Mouse (Mus musculus) telencephalon, adult 2 months (tissue): ENCODE measurements around the gene Lrrfip2.
A peak's percentile ranks its signal among the peaks of the same experiment; 100 is the strongest.

Experiments
- DNase-seq: peaks from one replicate; pipeline ENCODE4 v3.0.0-alpha.2; 2011; ENCODE audit warnings: low read depth, low spot score

Gene Lrrfip2

DNA sequence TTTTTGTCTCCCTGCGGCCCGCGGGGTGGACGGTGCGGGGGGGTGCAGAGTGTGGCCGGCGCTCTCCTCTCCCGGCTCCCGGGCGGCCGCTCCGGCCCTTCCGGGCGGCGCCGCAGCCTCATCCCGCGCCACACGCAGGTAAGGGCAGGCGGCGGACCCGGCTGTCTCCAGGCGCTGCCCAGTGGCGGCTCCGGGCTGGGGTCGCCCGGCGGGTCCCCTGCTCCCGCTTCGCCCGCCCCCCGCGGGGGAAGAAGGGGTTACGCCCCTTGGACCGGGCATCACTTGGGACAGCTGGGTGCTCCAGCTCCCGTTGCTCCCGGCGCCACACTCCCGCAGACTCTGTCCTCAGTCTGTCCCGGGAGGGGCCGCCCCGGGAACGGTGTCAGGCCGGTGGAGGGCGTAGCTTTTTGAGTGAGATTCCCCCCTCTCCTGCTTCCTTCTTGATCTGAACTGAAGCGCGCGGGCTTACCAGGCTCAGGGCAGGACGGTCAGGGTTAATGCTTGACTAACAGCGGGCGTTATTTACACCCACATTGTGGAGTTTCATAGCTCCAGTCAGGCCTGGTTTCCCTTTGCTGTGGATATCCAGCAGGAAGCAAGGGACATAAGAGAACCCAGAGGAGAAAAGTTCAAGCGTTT lies 979 bp downstream of the Lrrfip2 start:
- no peak for DNase-seq

DNA sequence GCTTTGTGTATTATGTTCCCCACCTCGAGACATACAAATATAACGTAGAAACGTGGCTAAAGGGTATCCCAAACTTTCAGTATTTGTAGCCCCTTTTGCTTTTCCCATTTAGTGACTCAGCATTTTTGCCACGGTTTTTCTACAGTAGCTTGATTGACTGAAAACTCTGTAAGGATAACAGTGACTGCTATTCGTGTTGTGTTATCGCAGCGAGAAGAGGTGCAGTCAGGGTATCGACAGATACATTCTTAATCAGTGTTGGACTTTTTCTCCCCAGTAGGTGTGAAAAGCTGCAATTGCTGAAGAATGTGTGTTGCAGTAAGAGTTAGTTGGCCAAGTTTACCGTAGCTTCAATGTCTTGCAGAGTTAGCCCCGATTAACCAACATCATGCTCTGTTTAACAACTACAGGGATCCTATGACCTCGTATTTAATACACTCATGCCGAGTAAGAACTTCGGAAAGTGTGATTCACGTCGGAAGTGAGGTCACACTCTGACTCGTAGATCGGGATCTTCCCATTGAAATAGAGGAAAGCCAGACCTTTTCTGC lies 1.6 kb downstream of the Lrrfip2 start:
- no peak for DNase-seq

DNA sequence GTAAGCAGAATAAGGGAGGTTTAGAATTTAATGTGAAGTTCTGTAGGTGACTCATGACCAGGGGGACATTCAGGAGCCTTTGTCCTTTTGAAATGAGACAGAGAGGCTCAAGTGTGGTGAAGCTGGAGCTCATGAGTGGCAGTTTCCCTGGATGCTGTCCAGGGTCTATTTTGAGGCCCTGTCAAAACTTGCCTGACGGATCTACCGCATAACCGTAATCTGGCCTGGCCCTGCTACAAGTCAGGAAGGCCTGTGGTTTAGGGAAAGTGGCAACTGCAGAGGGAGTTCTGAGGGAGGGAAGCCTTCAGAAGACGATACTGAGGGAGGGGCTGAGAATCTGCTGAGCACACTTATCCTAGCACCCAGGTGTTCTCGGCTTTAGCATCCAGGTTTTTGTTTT lies 5.1 kb downstream of the Lrrfip2 start:
- no peak for DNase-seq

DNA sequence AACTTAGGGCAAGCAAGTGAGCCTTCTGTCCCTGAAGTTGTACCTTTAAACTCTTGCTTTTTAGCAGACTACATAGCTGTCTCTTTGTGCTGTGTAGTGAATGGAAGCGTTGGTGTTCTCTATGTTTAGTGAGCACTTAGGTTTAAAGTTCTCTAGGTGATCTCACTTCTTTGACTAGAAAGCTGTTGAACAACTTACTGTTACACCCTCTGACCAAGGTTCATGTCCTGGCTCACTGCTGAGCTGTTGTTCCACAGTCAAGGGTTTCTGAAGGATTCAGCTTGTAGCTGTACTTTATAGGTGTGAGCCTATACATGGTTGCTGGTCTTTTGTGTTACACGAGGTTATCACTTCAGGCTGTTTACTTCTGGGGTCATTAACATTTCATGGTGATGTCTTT lies 5.9 kb downstream of the Lrrfip2 start:
- no peak for DNase-seq

DNA sequence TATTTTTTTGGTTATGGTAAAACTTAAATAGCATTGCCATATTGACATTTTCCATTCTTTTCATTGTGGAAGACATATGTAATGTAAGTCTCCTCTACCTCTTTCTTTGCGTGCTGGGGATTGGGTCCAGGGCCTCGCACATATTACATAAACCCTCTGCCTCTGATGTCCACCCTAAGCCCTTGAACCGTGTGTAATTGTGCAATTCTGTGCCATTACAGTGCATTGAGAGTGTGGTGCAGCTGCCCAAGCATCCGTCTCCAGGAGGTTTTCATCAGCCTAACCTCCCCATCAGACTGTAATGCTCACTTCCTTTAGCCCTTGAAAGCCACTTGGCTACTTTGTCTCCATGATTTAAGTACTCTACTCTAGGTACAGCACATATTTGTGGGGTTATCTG lies 7.0 kb downstream of the Lrrfip2 start:
- no peak for DNase-seq

DNA sequence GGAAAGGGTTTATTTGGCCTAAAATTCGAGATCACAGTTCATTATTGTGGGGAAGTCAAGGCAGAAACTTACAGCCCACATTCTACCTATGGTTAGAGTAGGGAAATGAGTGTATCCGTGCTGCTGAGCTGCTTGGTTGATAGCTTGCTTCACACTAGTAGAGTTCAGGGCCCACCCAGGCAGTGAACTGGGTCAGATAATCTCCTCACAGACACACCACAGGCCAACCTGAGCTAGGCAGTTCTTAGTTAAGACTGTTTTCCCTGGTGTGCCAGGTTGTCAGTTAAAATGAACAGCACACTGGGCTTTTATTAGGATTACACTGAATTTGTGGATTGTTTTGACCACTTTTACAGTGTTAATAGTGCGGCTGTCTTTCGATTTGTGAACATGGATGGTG lies 9.3 kb downstream of the Lrrfip2 start:
- no peak for DNase-seq

DNA sequence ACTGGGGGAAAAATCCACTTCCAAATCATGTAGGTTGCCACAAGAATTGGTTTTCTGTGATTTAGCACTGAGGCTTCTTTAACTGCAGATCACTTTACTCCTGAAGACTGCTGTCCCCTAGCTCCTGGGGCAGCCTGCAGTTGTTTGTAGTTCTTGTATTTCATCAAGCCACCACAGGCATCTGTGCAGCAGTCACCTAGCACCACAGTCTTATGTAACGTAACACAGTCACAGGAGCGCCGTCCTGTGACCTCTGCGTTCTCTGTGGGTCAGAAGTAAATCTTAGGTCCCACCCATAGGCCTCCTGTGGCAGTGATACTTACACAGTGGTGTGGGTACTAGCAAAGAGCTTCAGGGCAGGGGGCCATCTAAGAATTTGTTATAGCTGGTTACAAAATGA lies 10.4 kb downstream of the Lrrfip2 start:
- no peak for DNase-seq

DNA sequence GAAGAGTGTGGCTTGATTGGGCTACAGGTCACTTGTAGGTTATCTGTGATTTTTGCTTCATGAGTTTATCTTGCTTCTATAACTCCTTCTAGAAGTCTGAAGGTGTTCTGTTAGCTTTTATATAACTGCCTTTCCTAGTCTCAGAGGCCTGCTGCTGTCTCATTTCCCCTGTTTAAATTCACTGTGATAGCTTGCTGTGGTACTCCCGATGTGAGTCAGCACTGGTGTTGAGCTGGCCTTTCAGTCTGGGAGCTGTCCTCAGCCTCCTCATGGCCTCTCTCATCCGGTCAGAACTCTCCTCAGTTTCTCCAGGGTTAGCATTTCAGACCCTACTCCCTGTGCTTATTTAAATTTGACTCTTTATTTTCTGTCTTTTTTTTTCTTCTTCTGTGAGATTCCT lies 12.7 kb downstream of the Lrrfip2 start:
- no peak for DNase-seq

DNA sequence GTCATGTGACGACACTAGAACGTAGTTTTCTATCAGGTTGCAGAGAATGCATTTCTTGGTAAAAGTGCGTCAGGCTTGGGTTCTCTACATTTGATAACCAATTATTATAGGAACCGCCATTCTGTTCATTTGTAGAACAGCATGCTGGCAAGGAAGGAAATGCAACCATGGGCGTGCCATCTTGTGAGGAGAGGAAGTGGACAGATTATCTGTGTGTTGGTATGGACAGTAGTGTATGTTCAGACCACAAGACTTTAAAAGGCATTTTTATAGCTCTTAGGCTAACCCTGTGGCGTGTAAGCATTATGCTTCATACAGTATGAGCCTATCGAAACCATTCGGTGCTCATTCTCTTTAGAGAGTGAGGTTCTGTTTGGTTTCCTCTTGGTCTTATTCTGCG lies 20.8 kb downstream of the Lrrfip2 start:
- DNase-seq = no peak

DNA sequence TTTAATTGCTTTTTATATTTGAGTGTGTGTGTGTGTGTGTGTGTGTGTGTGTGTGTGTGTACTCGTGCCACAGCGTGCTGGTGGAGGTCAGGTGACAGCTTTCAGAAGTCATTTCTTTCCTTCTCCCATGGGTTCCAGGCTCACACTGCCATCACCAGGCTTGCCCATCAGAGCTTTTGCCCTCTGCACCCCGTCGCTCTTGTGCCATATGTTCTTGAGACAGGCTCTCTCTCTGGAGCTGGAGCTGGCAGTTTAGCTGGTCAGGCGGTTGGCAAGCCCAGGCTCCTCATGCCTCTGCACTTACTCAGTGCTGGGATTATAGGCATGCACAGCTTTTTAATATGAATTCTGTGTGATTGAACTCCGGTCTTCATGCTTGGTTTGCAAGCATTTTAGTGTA lies 25.3 kb downstream of the Lrrfip2 start:
- DNase-seq = no peak

DNA sequence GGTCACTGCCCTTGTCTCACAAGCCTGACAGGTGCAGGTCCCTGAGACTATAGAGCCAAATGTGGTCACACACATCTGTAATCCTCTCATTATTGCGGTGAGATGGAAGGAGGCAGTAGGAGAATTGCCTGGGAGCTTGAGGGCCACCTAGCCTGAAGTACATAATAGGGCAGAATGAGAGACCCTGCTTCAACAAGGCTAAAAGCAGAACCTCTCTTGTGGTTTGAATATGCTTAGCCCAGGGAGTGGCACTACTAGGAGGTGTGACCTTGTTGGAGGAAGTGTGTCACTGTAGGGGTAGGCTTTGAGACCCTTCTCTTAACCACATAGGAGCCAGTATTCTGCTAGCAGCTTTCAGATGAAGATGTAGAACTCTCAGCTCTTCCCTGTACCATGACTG lies 26.0 kb downstream of the Lrrfip2 start:
- no peak for DNase-seq

DNA sequence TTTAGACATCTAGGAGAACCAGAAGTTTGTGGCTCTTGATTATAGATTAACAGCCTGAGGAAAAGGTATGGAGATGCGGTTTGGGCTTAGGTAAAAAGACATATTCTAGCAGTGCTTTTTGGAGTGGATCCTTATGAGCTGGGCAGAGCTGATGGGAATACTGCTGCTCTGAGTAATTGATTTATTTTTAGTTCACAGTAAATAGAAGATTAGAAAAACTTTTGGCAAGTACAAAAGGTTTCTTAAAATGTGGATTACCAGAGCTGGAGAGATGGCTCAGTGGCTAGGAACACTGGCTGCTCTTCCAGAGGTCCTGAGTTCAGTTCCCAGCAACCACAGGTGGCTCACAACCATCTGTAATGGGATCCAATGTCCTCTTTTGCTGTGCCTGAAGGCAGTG lies 27.3 kb downstream of the Lrrfip2 start:
- DNase-seq = no peak

DNA sequence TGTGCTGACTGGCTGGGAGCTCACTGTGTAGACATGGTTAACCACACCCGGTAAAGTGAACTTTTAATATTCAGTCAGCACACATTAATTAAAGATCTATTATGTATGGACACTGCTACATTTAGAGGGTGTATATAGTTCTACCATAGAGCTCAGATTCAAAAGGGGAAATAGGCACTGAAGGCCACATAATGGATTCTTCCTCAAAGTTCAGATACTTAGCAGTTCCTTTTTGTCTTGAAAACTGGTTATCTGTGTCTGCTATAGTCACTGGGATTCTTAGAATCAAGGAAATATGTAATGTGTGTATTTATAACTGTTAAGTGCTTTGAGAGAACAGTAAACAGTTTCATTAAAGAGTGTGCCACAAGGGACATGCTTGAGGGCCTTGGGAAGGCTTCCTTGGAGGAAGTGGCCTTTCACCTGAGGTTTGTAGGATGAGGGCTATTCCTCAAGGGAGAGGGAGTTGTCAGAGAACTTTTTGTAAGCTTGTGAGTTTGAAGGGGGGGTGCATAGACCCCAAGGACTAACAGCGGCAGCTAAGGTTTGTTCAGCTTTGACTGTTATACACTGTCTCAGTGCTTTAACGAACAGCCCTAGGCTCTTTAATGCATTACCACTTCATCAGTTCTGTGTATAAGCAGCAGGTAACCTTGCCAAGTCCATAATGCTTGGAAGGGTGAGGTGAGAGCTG lies 28.3 kb downstream of the Lrrfip2 start:
- DNase-seq = no peak

DNA sequence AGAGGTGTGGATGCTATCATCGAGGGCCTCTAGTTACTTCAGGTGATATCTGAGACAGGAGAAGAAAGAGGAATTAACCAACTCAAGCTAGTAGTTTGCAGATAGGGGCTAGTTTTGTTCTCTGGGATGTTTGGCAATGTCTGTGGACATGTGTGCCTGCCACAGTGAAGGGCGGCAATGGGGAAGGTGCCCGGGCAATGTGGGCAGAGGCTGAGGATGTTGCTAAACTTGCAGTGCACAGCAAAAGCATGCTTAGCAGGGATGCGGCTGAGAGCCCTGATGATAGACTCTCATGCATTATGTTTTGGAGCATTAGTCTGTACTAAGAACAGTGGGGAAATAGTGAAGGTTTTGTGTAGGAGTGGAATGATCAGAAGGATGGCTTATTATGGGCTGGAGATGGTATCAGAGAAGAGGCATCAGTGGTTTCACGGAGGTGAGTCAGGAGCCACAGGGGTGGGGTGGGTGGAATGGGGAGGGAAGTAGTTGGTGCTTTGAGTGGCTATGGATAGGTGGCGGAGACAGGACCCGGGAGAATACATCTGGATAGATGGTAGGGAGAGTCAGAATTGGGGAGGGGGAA lies 28.9 kb downstream of the Lrrfip2 start:
- DNase-seq = peak; percentile 21

DNA sequence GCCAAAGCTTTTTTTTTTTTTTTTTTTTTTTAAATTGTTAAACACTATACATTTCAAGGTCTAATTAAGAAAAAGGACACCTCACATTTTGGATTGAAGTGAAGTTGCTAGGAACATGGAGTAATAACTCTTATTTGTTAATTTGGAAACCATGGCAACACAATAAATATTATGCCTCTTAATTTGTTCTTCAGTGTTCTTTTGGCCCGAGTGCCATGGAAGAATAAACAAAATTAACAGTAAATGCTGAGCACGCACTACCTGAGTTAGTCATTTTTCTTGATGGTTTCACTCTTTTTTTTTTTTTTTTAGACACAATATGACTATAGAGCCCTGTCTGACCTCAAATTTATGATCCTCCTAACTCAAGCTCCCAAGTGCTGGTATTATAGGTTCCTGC lies 30.6 kb downstream of the Lrrfip2 start:
- no peak for DNase-seq

DNA sequence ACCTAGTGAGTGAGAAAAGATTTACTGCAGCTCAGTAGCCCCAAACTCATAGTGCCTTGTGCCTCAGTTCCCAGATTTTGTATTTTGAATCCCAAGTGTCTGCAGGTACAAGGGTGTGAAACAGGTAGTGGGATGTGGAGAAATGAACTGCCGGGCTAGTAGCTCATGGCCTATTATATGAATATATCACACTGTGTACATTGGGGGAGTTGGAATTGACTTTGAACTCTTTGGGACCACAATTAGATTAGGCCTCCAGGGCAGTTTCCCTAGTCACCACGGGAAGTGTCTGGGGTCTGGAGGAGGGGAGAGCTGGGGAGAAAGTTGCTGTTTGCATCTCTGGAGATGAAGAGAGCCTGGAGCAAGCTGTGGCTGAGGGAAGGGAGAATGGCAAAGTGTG lies 31.0 kb downstream of the Lrrfip2 start:
- no peak for DNase-seq

DNA sequence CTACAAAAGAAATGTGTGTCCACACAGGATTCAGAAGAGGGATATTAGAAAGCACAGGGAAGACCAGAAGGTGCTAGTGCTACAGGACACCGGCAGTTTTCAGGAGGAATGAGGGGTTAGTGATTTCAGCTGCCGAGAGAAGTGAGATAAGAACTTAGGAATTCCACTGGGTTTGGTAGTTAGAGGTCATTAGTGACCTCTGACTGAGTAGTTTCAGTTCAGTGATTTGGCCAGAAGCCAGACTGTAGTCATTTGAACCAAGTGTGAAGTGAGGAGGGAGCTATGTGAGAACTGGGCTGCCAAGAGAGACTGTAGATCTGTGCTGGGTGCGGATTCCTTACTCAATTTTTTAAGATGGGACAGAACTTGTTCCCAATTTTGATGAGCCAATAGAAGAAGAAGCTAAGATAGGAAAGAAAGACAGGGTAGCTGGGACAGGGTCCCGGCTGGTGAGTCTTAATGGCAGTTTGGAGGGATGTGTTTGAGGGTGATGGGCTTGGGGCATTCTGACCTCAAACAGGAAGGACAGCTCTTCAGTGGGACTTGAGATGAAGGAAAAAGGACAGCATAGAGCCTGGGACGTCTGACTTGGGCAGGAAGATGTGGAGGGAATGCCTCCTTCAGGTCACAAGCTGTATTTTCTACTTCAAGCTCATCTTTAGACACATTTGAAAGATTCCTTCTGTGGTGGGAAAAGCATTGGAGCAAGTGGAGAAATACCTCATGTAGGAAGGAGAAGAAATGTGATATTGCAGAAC lies 32.0 kb downstream of the Lrrfip2 start:
- no peak for DNase-seq

DNA sequence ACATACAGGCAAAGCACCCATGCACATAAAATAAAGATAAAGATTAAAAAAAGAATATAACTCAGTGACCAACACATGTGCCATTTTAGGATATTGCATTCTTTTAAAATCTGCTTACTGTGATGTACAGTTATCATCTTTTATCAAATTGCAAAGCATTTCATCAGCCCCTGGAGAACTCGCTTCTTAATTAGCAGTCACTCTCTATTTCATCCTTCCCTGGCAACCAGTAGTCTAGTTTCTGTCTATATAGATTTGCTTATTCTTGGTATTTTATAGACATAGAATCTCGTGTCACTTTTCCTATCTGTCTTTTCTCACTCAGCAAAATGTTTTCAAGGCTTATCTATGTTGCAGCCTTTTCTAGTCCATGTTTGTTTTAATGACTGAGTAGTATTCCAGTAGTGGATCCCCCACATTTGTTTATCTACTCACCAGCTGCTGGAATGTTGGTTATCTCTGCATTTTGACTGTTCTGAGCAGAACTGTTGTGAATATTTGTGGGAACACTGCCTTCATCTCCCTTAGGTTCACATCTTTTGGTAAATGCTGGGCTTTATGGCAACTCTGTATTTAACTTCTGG lies 35.0 kb downstream of the Lrrfip2 start:
- DNase-seq = no peak

DNA sequence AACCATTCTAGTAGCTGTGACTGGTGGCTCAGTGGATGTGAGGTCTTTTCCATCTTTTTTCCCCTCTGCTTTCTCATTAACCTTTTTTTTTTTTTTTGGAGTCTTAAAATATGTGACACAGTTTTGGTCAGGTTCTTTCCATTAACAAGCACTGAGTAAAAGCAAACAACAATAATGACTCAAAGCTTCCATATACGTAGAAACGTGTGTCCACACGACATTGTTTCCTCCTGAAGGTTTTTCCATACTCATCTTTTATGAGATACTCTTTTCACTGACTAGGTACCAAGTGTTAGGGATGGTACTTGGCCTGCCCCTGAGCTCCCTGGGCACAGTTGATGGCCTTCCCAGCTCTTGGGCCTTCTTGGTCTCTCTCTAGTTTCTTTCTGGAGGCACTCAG lies 35.6 kb downstream of the Lrrfip2 start:
- DNase-seq = no peak

DNA sequence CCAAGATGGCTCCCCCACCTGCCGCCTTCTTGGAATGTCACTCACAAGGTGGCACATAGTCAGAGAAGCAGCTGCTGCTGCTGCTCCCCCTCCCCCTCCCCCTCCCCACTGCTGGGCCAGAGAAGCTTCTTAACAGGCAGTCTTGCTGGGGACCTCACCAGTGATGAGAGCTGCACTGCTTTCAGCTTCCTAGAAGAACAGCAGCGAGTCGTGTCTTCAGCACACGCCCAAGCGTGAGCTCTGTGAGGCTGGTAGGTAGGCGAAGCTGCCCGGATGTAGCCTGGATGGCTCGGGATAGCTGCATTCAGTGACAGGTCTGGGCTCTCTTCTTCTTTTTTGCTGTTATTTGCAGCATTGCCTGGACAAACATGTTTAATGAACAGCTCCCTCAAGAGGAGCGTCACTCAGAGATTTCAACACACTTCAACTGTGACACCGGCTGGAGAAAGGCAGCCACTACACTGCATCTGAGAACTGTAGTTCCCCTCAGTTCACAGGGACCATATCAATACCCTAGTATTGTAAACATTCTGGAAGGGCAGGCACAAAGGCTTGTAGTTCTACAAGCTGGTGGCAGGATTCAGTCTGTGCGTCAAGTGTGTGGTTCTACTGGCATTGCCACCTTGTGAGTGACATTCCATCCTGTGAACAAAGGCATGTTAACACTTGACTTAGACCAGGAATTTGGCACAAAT lies 38.5 kb downstream of the Lrrfip2 start:
- no peak for DNase-seq

DNA sequence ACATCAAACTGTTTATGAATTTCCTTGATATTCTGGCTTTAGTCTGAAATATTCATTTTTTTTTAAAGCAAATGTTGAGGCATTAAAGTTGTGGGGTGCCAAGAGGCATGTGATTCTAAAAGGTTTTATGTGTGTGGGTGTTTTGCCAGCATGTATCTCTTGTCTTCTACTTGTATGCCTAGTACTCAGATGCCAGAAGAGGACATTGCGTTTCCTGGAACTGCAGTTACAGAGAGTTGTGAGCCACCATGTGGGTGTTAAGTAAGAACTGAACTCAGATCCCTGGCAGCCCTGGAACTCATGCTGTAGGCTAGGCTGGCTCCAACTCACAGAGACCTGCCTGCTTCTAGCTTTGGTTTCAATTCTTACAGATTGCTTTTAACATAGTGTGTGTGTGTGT lies 42.2 kb downstream of the Lrrfip2 start:
- peak; percentile 73 for DNase-seq
